Mouse (Mus musculus): ENCODE results near the gene Gm37240.
"Not testable (repeated sequence)": the region's sequence is repeated elsewhere in the genome, so short reads cannot be mapped to it uniquely, and the experiment has no call there.

Gm37240 gene

DNA sequence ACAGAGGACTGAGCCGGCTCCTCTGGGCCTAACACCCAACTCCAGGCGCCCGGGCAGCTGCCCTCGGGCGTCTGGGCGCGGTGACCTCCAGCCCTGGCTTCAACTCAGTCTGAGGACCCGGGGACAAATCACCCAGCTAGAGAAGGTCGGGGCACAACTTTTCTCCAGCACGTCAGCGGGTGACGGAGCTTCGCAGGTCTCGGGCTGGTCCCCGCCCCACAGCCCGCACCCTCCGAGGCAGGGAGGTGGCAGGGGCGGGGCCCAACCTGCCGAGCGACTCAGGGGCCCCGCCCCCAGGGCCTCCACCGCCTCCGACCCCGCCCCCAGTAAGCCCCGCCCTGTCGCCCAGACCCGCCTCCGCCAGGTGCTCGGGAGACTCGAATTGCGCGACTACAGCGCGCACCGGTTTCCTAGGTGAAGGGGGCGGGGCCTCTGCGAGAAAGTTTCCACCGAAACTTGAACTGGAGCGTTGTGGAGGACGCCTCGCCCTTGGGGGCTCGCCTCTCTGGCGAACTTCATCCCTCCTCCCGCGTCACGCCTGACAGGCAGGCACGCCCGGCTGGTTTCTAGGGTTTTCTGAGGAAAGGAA, at the start of gene Gm37240, which contains the start of gene Glt28d2:
Gene Gm37240, minus strand, starts transcription at position 280 of the 589 bp plus-strand sequence.
Gene Glt28d2, minus strand, starts transcription at position 278 of the 589 bp plus-strand sequence.
- peak; percentile 83 to 86 for DNase-seq (ENCODE audit: low spot score in 2 of 2)

DNA sequence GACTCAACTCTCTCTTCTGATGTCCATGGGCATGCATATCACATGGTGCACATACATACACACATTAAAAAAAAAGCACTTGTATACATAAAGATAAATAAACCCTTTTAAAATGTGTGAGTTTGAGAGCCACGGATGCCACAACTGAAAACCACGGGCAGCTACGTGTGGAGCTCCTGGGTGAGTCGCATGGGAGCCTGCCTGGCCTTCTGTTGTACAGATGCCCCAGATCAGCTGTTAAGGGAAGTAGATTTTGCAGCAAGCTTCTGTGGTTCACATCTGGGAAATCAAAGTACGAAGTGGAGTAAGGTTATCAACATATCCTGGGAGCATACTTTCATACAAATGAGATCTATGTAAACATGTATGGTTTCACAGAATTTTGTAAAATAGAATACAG, 46.3 kb upstream of the Gm37240 start:
- no peak for DNase-seq (ENCODE audit: low spot score in 2 of 2)

DNA sequence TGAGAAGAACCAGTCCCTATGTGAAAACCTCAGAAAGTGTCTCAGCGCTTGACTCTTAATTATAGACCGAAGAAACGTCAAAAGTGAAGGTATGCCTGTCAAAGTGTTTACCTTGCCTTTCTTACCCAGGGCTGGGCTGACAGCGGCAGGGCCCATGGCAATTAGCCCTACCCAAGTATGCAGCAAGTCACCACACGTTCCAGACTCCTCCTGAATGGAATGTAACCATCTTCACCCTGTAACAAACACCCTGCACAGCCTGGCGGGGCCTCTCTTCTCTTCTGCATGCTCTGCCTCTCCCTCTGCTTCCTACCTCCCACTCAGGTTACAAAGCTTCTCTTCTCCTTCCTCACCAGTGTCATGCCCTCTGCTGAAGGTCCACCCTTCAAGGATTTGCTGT, 44.5 kb upstream of the Gm37240 start:
- DNase-seq (ENCODE audit: low spot score in 2 of 2): no peak

DNA sequence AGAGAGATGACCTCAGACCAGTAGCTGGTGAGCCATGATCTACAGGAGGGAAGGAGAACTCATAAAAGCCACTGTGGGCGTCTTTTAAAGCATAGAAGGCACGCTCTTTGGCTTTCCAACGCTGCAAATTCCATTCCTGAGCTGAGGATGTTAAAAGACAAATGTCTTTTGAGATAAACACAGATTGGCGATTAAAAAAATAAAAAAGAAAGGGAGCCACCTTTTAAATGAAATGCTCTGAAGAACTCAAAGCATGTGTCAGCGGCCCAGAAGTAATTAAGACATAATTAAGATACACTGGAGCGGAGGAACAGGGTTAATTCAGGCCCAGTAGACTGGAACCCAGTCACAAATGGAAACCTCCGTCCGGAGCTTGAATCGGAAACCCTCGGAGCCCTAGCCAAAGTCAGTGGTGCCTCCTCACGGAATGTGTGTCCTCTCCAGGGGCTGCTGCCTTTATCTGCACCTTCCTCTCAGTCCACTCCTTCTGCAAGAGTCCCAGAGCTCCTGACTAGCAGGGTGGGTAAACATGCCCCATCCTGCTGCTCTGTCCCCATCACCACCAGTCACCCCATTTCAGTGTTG, 43.4 kb upstream of the Gm37240 start:
- DNase-seq (ENCODE audit: low spot score in 2 of 2): no peak

DNA sequence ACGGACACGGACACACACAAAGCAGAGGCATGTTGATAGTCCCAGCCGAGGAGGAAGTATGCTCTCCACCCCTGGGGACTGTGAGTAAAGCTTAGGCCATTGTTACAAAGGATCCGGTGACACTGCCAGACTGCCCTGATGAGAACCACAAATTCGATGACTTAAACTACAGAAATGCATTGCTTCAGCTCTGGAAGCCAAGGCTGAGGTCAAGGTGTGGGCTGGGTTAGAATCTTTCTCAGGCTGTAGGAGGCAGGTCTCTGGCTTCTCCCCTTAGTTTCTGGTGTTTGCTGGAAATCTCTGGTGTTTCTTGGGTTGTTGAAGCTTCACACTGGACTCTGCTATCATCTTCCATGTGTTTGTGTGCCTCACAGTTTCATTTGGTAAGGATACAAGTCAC, 42.4 kb upstream of the Gm37240 start:
- no peak for DNase-seq (ENCODE audit: low spot score in 2 of 2)

DNA sequence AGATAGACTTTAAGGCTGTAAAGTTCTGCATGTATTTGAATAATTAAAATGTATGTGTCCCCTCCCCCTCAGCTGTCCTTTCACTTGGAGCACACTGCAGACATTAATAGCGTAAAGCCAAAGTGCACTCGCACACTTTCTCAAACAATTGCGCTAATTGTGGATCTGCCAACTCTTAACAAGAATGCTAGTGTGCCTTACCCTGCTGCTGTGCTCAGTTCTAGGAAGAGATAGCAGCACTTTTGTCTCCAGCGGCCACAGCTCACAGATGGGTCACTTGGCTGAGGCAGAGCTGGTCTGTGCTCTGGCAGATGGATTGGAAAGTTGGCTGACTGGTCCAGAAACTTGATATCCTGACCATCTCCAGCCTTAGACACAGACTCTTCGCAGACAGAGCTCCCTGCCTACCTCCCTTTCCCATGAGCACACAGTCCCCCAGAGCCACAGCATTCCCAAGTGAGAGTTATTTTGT, 40.9 kb upstream of the Gm37240 start:
- DNase-seq (ENCODE audit: low spot score in 2 of 2): no peak

DNA sequence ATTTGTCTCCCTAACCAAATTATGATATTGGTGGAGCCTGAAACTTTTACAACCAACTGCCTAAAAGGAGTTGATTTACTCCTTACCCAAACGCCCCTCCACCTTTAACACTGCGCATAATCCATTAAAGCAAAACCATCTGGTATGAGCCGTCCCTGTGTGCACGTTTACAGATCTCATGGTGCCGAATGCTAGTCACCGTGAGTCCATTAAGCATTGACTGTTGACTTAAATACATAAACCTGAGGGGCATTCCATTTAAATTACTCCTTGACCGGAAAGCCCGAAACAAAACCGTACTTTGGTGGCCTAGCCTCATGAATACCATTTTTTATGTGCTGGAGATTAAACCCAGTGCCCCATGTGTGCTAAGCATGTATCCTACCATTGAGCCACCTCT, 40.0 kb upstream of the Gm37240 start:
- DNase-seq (ENCODE audit: low spot score in 2 of 2): no peak

DNA sequence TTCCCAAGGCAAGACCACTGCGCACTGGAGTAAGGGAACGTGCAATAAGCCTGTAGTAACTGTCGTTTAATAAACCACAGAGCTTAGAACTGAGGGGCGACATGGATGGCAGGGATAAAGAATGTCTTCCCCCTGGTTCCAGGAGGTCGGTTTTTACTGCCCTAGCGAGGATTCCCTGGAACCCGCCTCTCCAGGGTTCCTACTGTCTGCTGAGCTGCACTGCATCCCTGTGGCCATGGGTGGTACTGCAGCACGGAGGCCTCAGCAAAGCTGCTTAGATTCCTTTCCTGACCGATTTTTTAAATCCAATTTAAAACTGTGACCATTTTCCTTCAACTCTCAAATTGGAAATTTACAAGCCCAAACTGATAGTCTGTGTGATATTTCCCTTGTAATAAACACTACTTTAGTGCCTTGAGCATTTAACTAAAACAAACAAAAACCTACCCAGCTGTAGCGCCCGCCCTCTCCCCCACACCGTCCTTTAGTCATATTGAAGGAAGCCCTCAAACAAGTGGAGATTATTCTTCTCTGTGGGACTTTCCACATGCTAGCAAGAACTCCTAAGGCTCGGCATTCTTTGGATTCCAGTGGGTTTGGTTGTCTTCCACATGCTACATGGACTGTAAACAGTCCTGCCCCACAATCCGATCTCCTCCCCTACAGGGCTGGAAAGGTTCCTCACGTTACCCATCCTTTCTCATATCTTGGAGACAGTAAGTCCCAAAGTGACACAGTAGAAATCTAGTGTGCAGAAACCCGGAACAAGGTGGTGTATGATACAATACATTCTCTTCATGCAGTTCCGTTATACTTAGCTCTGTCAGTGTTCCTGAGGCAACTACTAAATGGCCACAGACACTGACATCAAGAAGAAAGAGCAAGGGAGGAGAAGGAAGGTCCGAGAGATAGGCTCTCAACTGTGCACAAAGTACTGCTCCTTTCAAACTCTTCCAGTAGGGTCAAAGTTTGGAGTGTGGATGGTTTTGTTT, 36.9 kb upstream of the Gm37240 start:
- DNase-seq (ENCODE audit: low spot score in 2 of 2): peak; percentile 9 to 13

DNA sequence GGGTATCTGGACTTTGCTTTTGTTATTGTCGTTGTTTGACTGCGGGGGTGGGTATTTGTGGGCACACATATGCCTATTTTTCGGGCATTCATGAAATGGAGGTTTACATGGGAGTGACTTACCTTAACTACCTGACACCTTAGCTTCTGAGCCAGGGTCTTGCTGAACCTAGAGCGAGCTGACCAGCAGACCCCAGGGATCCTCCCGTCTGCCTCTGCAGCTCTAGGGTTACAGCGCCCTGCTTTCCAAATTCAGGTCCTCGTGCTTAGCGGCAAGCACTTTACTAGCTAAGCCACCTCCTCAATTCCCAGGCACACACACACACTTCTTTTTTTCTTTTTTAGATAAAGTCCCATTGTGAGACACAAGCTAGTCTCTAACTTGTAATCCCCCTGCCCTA, 36.0 kb upstream of the Gm37240 start:
- DNase-seq (ENCODE audit: low spot score in 2 of 2): no peak

DNA sequence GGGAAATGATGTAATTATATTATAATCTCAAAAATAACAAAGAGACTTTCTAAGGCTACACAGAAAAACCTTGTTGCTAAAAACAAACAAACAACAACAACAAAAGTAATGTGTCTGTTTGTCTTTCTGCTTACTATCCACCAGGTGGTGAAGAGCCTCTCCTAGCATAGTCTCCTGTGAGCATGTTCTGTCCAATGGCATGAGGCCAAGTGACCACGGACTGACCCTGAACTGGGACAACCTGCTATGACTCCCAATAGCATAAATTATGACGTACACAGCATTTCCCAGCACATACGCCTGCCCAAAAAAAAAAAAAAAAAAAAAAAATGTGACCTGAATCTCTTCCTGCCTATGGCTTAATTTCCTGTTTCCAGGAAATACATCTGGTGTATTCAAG, 35.0 kb upstream of the Gm37240 start:
- DNase-seq (ENCODE audit: low spot score in 2 of 2): no peak

DNA sequence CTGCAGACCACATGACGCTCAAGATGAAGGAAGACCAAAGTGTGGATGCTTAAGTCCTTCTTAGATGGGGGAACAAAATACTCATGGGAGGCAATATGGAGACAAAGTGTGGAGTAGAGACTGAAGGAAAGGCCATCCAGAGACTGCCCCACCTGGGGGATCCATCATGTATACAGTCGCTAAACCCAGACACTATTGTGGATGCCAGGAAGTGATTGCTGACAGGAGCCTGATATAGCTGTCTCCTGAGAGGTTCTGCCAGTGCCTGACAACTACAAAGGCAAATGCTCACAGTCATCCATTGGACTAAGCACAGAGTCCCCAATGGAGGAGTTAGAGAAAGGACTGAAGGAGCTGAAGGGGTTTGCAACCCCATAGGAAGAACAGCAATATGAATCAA, 33.4 kb upstream of the Gm37240 start:
- DNase-seq (ENCODE audit: low spot score in 2 of 2): not testable (repeated sequence)

DNA sequence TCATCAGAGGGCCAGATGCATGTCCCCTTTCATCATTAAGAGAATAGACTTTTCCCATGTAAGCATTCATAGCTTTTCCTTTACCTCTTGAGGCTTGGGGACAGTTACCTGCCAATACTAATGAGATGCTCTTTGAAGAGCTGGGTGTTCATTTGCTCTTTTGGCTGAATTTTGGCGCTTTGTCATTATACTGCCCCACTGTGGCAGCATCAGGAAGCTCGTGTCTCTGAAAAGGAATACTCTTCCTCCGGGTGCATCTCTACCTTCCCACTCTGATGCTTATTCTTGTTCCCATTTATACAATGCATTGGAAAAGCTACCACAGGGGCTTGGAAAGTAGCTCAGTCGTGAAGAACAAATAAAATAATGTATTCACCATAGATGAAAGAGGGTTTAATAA, 30.3 kb upstream of the Gm37240 start:
- no peak for DNase-seq (ENCODE audit: low spot score in 2 of 2)

DNA sequence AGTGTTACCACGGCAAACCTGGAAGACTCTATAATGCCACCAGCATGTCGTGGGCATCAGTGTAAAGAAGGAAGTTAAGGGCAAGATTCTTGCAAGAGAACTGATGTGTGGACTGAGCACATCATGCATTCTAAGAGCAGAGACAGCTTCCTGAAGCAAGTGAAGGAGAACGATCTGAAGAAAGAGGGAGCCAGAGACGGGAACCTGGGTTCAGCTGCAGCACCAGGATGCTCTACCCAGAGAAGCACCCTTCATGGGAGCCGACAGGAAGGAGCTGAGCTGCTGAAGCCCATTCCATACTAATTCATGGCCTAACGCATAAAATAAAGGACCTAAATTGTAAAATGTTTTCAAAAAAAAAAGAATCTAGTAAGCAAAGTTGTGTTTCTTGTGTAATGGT, 27.5 kb upstream of the Gm37240 start:
- DNase-seq (ENCODE audit: low spot score in 2 of 2): no peak

DNA sequence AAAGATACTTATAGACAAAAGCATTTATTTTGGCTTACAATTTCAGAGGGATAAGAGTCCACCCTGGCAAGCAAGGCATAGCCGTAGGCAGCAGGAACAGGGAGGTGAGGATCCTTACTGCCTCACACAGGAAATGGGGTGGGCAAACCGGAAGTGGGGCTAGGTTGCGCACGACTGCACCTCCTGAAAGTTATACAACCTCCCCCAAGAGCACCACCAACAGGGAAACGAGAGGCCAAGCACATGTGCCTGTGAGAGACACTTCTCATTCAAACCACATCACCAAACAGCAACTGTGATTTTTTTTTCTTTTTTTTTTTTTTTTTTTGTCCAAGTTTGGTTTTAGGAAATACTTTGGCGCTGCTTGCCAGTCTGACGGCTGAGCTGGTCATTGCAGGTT, 19.8 kb upstream of the Gm37240 start:
- no peak for DNase-seq (ENCODE audit: low spot score in 2 of 2)

DNA sequence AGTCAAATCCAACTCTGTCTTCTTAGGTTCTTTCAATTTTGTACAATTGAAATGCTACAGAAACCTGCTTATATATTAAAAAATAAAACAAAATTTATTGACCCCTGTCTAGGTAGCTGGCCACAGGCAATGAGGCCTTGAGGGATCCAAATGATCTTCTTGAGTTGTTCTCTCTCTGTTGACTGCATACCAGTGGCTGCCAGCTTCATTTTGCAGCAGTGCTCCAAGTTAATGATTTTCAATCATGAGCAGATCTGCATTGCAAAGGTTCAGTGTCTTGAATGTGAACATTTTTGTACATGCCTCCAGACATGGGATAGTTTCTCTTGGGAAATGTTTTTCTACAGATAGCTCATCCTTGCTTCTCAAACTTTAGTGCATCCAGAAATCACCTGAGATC, 17.1 kb upstream of the Gm37240 start:
- no peak for DNase-seq (ENCODE audit: low spot score in 2 of 2)

DNA sequence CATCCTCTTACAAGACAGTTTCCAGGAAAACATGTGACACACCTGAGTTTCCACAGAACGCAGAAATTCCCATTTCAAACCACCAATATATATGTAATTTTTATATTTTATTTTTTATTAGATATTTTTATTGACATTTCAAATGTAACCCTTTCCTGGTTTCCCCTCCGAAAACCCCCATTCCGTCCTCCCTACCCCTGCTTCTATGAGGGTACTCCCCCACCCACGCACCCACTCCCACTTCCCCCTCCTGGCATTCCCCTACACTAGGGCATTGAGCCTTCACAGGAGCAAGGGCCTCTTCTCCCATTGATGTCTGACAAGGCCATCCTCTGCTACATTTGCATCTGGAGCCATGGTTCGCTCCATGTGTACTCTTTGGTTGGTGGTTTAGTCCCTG, 7.7 kb upstream of the Gm37240 start:
- DNase-seq (ENCODE audit: low spot score in 2 of 2): peak in 1 of 2 experiments; percentile 15

DNA sequence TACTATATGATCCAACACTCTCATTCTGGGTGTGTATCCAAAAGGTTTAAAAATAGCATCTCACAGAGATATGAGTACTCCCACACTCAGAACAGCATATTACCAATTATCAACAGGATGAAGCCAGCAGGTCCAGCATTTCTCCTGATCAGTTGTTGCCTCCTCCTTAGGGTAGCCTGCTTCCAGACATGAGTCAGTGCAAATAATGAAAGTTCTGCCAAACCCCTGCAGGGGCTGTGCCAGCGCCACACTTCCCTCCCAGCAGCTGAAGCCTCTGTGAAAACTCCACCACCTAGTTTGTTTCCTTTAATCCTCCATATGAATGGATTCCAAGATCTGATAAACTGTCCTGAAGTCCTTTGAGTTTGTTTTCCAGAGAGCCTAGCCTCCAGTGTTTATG, 4.3 kb upstream of the Gm37240 start:
- DNase-seq (ENCODE audit: low spot score in 2 of 2): no peak

DNA sequence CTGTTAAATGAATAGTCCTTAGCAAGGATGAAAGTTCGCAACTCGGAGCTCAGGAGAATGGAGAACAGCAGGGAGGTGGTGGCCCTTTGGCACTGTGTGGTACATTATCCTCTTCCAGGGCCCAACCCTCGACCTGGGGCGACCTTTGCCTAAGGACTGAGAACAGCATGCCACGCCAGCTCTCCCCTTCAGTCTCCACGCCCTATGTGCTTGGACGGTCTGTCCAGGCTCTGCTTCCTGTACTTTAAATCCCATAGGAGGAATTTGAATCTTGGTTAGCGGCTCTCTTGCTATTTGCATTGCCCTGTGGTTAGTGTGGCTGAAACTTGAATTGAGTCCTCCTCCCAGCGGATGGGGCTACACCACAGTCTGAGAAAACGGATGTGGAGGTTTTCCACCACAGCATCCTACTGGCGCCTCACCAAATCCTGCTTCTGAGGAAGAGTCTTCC, 928 bp upstream of the Gm37240 start:
- peak; percentile 20 to 27 for DNase-seq (ENCODE audit: low spot score in 2 of 2)

DNA sequence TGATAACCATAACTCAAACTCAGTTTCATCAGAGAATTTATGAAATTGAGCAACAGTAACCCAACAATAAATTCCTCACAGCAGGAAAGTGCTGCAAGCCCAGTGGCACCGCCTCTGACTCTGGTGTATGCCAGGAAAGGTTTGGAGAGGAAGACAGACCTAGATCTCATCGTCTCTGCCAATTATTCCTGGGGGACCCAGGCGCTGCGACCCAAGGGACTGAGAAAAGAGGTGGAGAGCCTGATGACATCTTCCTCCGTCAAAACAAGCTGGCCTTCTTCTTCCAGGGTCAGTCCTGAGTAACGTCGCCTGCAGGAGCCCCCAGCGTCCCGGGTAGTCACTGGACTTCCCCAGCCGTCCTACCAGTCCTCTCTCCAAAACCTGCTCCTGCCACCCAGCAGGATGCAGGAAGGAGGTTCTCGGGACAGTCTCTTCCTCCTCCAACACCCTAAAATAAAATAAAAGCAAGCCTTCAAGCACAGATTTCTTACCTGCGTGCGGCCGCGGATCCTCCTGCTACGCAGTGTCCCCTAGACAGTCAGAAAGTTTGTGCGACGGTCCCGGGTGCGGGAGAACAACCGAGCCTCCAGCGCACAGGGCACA, 581 bp downstream of the Gm37240 start:
- DNase-seq (ENCODE audit: low spot score in 2 of 2): no peak

DNA sequence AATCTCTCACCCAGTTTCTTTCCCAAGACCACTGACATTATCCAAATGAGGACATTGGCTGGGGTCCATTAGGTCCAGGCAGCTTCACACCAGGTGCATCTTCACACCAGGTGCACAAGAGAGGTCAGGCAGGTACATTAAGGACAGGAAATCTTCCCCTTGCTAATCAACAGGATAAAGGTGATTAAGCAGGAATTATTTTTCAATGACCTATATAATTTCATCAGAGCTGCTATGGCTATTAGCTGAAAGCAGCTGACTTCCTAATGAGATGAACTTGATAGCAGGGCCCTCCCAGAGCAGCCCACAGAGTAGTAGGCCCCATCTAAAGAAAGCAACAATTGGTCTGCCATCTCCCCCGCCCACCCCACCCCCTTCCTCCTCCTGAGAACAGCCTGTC, 1.4 kb downstream of the Gm37240 start:
- DNase-seq (ENCODE audit: low spot score in 2 of 2): no peak

DNA sequence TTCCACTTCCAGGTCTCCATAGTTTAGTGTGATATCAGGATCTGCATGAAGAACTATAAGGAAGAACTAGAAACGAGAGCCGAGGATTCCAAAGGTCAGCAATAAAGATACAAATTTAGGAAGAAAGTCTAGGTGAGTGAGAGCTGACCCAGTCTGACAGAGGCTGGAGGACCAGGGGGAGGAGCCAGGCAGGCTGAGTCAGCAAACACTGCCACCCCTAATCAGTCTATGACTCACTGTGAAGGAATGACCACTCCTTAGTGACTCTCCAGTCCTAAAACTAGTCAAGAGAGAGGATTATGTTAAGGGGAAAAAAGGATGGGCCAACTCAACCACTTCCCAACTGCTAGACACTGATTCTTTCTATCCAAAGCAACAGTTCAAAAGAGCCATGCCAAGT, 6.6 kb downstream of the Gm37240 start:
- no peak for DNase-seq (ENCODE audit: low spot score in 2 of 2)

DNA sequence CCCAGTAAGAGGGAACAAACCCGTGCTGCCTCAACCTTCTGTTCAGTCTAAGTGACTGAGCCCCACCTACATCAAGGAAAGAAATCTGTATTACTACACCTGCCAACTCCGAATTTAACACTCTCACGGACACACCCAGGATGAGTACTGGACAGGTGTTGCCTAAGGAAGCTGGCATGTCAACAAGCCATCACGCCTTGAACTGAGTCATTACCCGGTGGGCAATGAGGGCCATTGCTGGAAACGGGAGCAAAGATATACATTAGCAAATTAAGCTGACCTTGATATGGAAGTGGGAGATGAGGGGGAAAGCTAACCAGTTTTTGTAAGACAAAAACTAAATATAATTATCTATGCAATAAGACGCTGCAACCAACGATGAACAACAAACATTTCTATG, 7.2 kb downstream of the Gm37240 start:
- no peak for DNase-seq (ENCODE audit: low spot score in 2 of 2)

Data from spleen, postnatal 36 days (tissue).